Comparison of ENCODE assay signal across 20 mouse cellular contexts in the genomic region with DNA sequence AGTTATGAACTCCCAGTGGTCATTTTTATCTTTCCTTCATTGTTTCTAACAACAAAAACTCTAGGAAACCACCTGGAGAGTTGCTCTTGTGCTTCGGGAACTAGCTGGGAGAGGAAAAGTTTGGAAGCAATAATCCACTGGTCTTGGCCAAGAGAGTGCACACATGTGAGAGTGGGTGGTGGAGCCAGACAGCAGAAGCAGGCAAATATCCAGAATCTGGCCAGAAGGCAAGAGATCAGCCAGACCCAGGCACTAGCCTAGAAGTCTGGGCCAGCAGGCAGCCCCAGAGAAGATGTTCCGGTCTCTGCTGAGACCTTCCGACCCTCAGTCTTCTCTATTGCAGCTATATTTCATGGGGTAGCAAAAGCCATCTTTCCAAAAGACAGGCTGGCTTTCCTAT. TPM values are rescaled to one million over a fixed set of nuclear protein-coding genes. Genes with fewer than 3 reads are reported as not detected.
DNase-seq lines count a peak whose midpoint lies in the region.
"Had no signal": no experiment of that assay in that cellular context is flagged by ENCODE, and none has a peak within 500 bp of the region (broad histone marks: within the 10 kb centered on the region; RNA-seq: fewer than 3 reads in every experiment).

No protein-coding gene starts in this region.

- intact Hi-C loops in heart, postnatal 10 days (cut with DNase I): no loop called here

- peak; percentile 34 for DNase-seq in adrenal gland, postnatal 14 days
- DNase-seq in adrenal gland, postnatal 4 days (ENCODE audit: low spot score in 2 of 2): no peak
- DNase-seq in heart, postnatal 10 days: peak; percentile 44 to 46
- no peak for DNase-seq in heart, postnatal 4 days
- peak; percentile 11 for DNase-seq in urinary bladder, adult 2 months (ENCODE audit: low spot score)
- no peak for DNase-seq in urinary bladder, postnatal 14 days (ENCODE audit: low spot score)
- DNase-seq in lung, postnatal 36 days: no peak
- no peak for DNase-seq in ovary, postnatal 14 days (ENCODE audit: low spot score)
- DNase-seq: cerebellum, adult 18-20 months; cerebellum, postnatal 14 days; forebrain, postnatal 0 days; kidney, postnatal 4 days; left cerebral cortex, postnatal 4 days; liver, embryonic 13.5 days; lung, embryonic 14.5 days; lung, postnatal 4 days; retina, postnatal 1 day; right cerebral cortex, postnatal 25 days had no signal

RNA-seq across cellular contexts. Expression of a gene that starts 17.5 kb away (rescaled TPM):
- total RNA-seq in adrenal gland, postnatal 14 days (2021): 11.7 and 14.6 TPM in 2 replicates
- 10 to 100 TPM; 23.7 to 29.4 TPM for total RNA-seq in adrenal gland, postnatal 4 days (2021)
- total RNA-seq in heart, postnatal 10 days (2021): 10 to 100 TPM; 30.6 to 34.2 TPM
- total RNA-seq in heart, postnatal 4 days (2021): 10 to 100 TPM; 36.3 to 40.0 TPM
- polyA plus RNA-seq in urinary bladder, adult 2 months (2012; rRNA removed): 4.4 and 7.4 TPM in 2 replicates
- total RNA-seq: hematopoietic stem cell, adult 5-6 weeks; megakaryocyte-erythroid progenitor cell, adult 5-6 weeks had no signal

RNA-seq across cellular contexts. Expression of a gene that starts 17.9 kb away (rescaled TPM):
- 74.8 and 75.4 TPM in 2 replicates for total RNA-seq in adrenal gland, postnatal 14 days (2021)
- total RNA-seq in adrenal gland, postnatal 4 days (2021): 10 to 100 TPM; 85.0 to 95.7 TPM
- total RNA-seq in heart, postnatal 10 days (2021): 10 to 100 TPM; 42.2 to 46.6 TPM
- total RNA-seq in heart, postnatal 4 days (2021): 10 to 100 TPM; 40.5 to 42.2 TPM
- 130 and 144 TPM in 2 replicates for polyA plus RNA-seq in urinary bladder, adult 2 months (2012; rRNA removed)

RNA-seq across cellular contexts. Expression of a gene that starts 25.8 kb away (rescaled TPM):
- 161 and 179 TPM in 2 replicates for total RNA-seq in adrenal gland, postnatal 14 days (2021)
- 100 to 1,000 TPM; 161 to 175 TPM for total RNA-seq in adrenal gland, postnatal 4 days (2021)
- 100 to 1,000 TPM; 102 to 108 TPM for total RNA-seq in heart, postnatal 10 days (2021)
- total RNA-seq in heart, postnatal 4 days (2021): 100 to 1,000 TPM; 122 to 125 TPM
- polyA plus RNA-seq in urinary bladder, adult 2 months (2012; rRNA removed): 150 and 171 TPM in 2 replicates

RNA-seq across cellular contexts. Expression of a gene that starts 32.8 kb away (rescaled TPM):
- 16.2 and 19.3 TPM in 2 replicates for total RNA-seq in adrenal gland, postnatal 14 days (2021)
- 10 to 100 TPM; 21.0 to 21.2 TPM for total RNA-seq in adrenal gland, postnatal 4 days (2021)
- 10 to 100 TPM; 14.3 to 14.7 TPM for total RNA-seq in heart, postnatal 10 days (2021)
- total RNA-seq in heart, postnatal 4 days (2021): 10 to 100 TPM; 15.1 to 17.8 TPM
- polyA plus RNA-seq in urinary bladder, adult 2 months (2012; rRNA removed): 17.0 and 17.1 TPM in 2 replicates

RNA-seq across cellular contexts. Expression of a gene that starts 33.6 kb away (rescaled TPM):
- 133 and 145 TPM in 2 replicates for total RNA-seq in adrenal gland, postnatal 14 days (2021)
- total RNA-seq in adrenal gland, postnatal 4 days (2021): 100 to 1,000 TPM; 145 to 148 TPM
- 100 to 1,000 TPM; 156 to 157 TPM for total RNA-seq in heart, postnatal 10 days (2021)
- 100 to 1,000 TPM; 214 to 215 TPM for total RNA-seq in heart, postnatal 4 days (2021)
- 488 and 618 TPM in 2 replicates for polyA plus RNA-seq in urinary bladder, adult 2 months (2012; rRNA removed)

Comparison
In these comparisons a context has a peak if more than half of its experiments do, and no peak if none do; other contexts are left out.
1. DNase-seq: peak in adrenal gland, postnatal 14 days (single experiment), heart, postnatal 10 days (2 of 2) and urinary bladder, adult 2 months (single experiment); none in adrenal gland, postnatal 4 days (0 of 2), heart, postnatal 4 days (single experiment), urinary bladder, postnatal 14 days (single experiment), lung, postnatal 36 days (single experiment) and ovary, postnatal 14 days (single experiment).